Mouse (Mus musculus) bone marrow, adult 2 months (tissue): ENCODE results near the gene Rhbg. TPM values are rescaled to one million over a fixed set of nuclear protein-coding genes. Genes with fewer than 3 reads are reported as not detected.

Source experiments
- H3K27ac ChIP-seq: fragments of 200-500 bp; 2 replicates; pipeline ENCODE4 v1.5.1; 2012; ENCODE audit warnings: low read depth, mild to moderate bottlenecking, control low read depth, inconsistent platforms, low read length; ENCODE audit not compliant: control insufficient read depth, poor library complexity, insufficient read depth
- H3K4me1 ChIP-seq: fragments of 200-500 bp; 2 replicates; pipeline ENCODE4 v1.6.1; 2011; ENCODE audit warnings: low read length; ENCODE audit not compliant: control insufficient read depth, insufficient read depth
- H3K4me3 ChIP-seq: fragments of 200-500 bp; replicated peaks from 2 replicates; pipeline ENCODE3; 2011; ENCODE audit warnings: mild to moderate bottlenecking, low read depth, low read length, control low read depth; ENCODE audit not compliant: control insufficient read depth
- CTCF ChIP-seq: fragments of 200-500 bp; IDR thresholded peaks from 2 replicates; pipeline ENCODE4 v1.5.1; 2011; ENCODE audit warnings: low read length, control low read depth; ENCODE audit not compliant: control insufficient read depth, insufficient read depth
- POLR2A ChIP-seq: fragments of 200-500 bp; IDR thresholded peaks from 2 replicates; pipeline ENCODE4 v1.6.1; 2011; ENCODE audit warnings: low read depth, mild to moderate bottlenecking, control low read depth, low read length, borderline replicate concordance; ENCODE audit not compliant: control insufficient read depth
- WGBS: fragments of 180-500 bp; shearing (Covaris S2); methylation state at CpG from one replicate; pipeline ENCODE4 v1.1.7; 2018; 5-methylcytosine and 5-hydroxymethylcytosine counted together
- polyA plus RNA-seq: library from polyadenylated mRNA; stranded (reverse); fragments of >200 nt; gene quantifications from 2 replicates; pipeline ENCODE4 v1.2.4, GENCODE M21; 2011; ENCODE audit warnings: low replicate concordance; ENCODE audit not compliant: missing spikeins, insufficient read depth, insufficient read length

Gene Rhbg
- polyA plus RNA-seq, 1 experiment: not detected

DNA sequence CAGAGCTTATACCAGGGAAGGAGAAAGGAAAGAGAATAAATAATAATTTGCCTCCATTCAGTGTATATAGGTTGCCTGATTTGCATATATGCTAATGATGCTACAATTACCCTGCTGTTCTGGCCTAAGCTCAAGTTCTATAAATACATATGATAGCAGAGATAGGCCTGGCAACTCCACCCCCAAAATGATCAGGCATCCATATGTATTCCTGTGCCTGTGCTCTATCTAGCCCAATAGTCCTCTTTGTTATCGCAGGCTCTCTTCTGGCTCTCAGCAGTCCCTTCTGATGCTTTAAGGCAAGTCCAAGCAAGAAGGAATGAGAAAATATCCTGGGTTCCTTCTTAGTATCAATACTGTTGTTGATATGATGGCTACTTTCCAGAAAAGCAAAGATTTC lies 49.8 kb downstream of the Rhbg start:
- 46% methylated on average over 1 of the region's 1 CpGs for WGBS
- TF ChIP-seq CTCF: no peak
- TF ChIP-seq POLR2A: no peak
- no peak overlapping the region for H3K27ac ChIP-seq

DNA sequence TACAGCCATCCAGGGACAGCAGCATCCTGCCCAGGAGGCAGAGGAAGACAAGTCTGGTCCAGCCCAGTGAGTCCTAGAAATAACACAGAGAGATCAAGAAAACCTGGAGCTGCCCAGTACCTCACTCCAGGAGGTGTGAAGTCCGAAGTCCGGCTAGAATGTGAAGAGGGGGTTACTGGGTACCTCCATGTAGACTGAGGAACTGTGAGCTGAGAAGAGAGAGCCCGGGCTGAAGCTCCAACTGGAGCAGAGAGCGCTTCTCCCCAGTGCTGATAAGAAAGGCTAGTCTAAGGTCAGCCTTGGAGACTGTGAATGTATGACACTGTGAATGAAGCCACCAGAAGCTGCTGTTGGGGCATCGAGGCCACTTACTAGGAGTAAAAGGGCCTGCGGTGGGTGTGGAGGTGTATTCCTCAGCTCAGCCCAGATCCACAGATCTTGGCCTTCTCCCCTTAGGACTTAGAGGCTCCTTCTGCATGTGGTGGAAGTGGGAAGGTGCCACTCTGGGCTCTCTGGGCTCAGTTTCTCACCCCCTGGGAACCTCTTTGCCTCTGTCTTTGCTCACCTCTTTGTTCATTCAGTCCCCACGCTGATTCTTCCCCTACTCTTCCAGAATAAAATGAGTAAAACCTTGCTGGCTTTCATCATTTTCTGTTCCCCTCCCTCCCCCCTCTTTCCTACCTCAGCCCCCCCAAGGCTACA lies 50.4 kb downstream of the Rhbg start:
- Histone ChIP-seq H3K27ac (no peak overlapping the region), H3K4me1 (no peaks in the 10 kb centered on the region), H3K4me3 (no peak overlapping the region)
- TF ChIP-seq POLR2A (no peak), CTCF (no peak)
- WGBS: 9% methylated on average over 7 of the region's 7 CpGs

More for the DNA sequence above, 49.8 kb downstream of the Rhbg start:
- Histone ChIP-seq H3K4me1 (no peaks in the 10 kb centered on the region), H3K4me3 (no peak overlapping the region)

DNA sequence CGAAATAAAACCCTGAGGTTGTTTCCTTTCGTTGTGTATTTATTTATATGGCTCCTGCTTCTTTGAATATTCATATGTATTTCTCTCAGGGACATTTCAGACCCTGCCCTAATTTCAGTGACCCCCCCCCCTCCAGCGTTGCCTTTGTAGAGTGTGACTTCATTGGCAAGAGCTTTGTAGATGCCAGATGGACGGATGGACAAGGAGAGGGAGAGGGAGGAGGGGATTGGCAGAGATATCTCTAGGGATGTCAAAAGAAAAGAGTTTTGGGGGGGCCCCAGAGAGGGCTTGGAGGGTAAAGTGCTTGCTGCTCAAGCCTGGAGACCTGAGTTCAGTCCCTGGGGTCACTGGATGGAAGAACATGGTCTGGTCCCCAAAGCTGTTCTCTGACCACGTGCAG lies 51.1 kb downstream of the Rhbg start:
- no peaks in the 10 kb centered on the region for H3K4me1 ChIP-seq
- H3K27ac ChIP-seq: no peak overlapping the region
- WGBS: 9% methylated on average over 5 of the region's 5 CpGs
- no peak overlapping the region for H3K4me3 ChIP-seq
- TF ChIP-seq POLR2A (no peak), CTCF (no peak)

DNA sequence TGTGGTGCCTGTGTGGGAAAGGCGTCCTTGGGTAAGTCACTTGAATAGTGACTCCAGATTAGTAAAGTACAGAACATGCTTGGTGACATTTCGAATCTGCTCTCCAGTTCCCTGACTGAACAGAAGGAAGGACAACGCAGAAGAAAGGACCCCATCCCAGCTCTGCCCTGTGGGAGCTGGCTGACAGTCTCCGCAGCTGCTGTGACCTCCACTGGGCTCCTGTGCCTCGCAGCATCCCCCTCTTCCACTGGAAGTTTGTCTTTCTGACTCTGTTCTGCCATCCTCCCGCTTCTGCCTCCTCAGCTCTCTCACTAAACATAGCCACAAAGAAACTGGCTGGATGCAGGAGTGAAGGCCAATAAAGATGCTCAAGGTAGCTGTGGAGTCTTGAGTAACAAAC lies 51.5 kb downstream of the Rhbg start:
- 11% methylated on average over 6 of the region's 6 CpGs for WGBS
- TF ChIP-seq CTCF: no peak
- no peaks in the 10 kb centered on the region for H3K4me1 ChIP-seq
- H3K4me3 ChIP-seq: no peak overlapping the region
- no peak overlapping the region for H3K27ac ChIP-seq

DNA sequence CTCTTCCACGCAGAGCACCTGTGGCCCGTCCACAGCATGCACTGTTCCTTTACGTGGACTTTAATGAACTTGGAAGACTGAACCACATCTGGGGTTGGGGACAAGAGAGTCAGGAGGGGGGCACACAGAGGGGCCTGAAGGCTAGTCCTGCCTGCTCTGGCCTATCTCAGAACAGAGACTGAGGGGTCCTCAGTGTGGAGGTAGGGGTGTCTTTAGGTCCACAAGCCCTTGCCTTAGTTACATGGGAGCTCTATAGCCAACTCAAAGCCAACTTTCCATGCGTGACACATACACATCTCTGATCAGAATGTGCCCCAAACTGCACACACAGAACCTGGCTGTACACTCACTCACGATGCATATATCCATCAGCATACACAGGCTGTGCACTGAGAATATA lies 52.9 kb downstream of the Rhbg start:
- no peak for TF ChIP-seq CTCF
- TF ChIP-seq POLR2A: no peak
- Histone ChIP-seq H3K4me1 (no peaks in the 10 kb centered on the region), H3K4me3 (no peak overlapping the region), H3K27ac (no peak overlapping the region)
- 17% methylated on average over 5 of the region's 5 CpGs for WGBS

DNA sequence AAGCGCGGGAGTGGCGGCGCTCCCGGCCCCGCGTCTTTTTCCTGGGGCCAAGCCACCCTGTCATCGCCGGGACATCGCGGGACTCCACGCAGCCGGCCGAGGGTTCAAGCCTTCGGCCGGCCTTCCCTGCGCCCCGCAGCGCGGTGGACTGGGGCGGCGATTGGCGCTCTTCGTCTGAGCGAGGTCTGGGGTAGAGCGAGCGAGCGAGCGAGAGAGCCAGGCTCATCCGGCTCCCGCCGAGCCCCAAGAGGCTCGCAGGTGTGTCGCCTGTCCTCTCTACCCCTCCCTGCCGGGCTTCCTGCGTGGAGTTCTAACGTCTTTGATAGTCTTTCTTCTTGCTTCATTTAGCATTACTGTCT lies 53.6 kb downstream of the Rhbg start:
- Histone ChIP-seq H3K4me3 (no peak overlapping the region), H3K4me1 (no peaks in the 10 kb centered on the region), H3K27ac (no peak overlapping the region; the same call in 1 of the 2 replicates)
- no peak for TF ChIP-seq POLR2A
- TF ChIP-seq CTCF: no peak
- WGBS: 3% methylated on average over 37 of the region's 37 CpGs

DNA sequence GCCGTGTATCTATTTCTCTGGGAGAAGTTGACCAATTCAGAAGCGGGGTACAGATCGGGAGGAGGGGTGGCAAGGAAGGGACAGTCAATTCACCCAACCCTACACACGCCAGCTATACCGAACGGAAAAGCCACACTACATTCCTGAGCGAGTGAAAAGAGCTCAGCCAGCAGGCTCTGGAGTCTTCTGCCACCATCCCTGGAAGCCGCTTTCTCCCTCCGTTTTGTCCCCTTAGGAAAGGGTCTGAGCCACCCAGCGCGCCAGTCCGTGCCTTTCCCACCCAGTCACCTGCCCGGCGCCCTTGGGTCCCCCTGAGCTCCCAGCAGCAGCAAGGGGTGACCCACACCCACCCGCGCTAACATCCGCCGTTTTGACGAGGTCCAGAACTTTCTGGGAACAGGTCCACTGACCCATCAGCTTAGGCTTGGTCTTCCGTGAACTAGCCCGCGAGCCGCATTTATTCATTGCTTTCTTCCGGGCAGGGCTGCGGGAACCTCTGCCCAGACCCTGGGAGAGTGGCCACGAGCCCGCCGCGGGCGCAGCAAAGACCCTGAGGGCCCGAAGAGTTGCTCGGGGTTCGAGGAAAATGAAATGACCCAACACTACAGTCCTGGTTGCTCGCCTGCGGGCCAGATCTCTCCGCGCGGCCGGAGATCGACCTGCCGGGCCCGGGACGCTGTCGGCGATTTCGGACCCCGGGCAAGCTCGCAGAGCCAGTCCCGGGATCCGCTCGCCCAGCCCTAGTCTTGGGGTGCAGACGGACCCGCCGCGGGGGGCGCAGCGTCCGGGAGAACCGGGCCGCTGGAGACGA lies 54.1 kb downstream of the Rhbg start:
- TF ChIP-seq CTCF (no peak), POLR2A (no peak)
- no peak overlapping the region; the same call in 1 of the 2 replicates for H3K27ac ChIP-seq
- H3K4me1 ChIP-seq: no peaks in the 10 kb centered on the region
- WGBS: 4% methylated on average over 61 of the region's 61 CpGs
- no peak overlapping the region for H3K4me3 ChIP-seq

DNA sequence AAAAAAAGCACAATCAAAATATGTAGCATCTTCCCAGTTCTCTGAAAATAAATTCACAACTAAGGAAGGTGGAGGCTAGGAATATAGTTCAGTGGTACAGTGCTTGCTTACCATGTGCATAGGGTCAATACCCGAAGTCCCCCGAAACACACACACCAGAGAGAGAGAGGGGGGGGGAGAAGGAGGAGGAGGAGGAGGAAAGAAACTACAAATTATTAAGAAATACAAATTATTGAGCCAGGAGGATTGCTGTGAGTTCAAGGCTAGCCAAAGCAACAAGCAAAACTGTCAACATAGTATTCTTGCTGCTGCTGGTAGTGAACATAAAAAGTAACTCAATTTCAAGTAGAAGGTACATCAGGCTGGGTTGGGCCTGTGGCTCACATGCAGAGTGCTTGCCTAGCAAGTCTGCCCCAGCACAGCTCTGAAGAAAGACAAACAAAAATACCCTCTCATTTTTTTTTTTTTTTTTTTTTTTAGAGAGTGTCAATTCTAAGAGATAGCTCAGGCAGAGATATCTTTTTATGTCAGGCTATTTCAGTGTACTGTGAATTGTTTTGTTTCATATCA lies 54.9 kb downstream of the Rhbg start:
- WGBS: 41% methylated on average over 2 of the region's 2 CpGs
- Histone ChIP-seq H3K27ac (no peak overlapping the region), H3K4me1 (no peaks in the 10 kb centered on the region), H3K4me3 (no peak overlapping the region)
- no peak for TF ChIP-seq CTCF
